Mouse (Mus musculus): Measurements from ENCODE around the gene Zbp1. TPM values are rescaled to one million over a fixed set of nuclear protein-coding genes. Genes with fewer than 3 reads are reported as not detected.

The Zbp1 gene
- polyA plus RNA-seq, 1 experiment from 2014 or later = not detected

DNA sequence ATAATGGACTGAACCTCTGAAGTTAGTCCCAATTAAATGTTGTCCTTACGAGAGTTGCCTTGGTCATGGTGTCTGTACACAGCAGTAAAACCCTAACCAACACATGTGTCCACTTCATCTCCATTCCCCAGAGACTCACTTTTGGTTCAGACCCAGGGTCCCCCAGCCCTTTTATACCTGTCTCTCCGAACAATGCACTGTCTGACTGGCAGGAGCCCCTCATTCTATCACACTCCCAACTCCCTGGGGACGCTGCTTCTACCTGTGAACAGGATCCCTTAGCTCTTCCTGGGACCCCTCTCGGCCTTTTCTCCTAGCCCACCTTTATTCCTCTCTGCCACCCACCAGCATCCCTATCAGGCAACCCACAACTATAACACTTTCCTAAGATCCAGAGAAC is 23.9 kb downstream of the Zbp1 start:
- DNase-seq (ENCODE audit: low spot score) (no peak), ATAC-seq (ENCODE audit: low FRiP score) (no peak)
- Histone ChIP-seq H3K36me3 (ENCODE audit: control insufficient read depth, insufficient read depth, low read length) (no peaks in the 10 kb centered on the region), H3K4me1 (replicated peaks; ENCODE audit: control insufficient read depth, insufficient read depth, low read length) (no peaks in the 10 kb centered on the region), H3K27me3 (ENCODE audit: control insufficient read depth, insufficient read depth, low read length) (no peaks in the 10 kb centered on the region), H3K9ac (ENCODE audit: low read depth, low read length) (no peak overlapping the region), H3K4me2 (replicated peaks; ENCODE audit: low read depth, low read length) (no peak overlapping the region), H3K27ac (ENCODE audit: low read depth, low read length) (no peak overlapping the region), H3K9me3 (ENCODE audit: control insufficient read depth, low read length) (no peaks in the 10 kb centered on the region), H3K4me3 (ENCODE audit: low read depth, low read length) (no peak overlapping the region)
- whole genome bisulfite sequencing = 92% methylated on average over 4 of the region's 4 CpGs

DNA sequence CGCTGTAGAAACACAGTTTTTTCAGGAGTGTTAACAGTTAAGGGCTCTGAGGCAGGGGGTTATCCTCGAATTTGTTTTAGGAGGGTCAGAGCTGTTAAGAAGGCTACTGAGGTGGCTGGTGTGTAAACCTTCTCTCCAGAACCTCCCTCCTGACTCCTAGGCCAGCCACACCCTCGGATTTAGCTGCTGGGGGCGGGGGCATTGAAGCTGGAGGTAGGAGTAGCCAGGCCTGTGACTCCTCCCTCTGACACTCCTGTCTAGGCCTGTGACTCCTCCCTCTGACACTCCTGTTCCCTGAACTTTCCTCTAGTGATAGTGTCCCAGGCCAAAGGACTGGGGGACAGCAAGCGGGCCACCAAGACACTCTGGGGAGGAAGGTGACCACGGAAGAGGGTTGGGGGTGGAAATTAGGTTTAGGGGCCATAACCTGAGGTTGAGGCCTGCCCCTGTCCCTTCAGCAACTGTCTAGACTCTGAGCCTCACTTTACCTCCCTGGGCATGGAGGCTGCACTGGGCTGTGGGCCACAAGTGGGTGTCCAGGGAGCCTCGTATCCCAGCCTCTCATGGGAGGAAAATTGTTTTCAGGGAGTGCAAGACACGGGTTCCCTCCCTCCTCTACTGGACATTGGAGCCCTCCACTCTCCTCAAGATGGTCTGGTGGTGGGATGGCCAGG is 31.4 kb downstream of the Zbp1 start:
- Histone ChIP-seq H3K27ac (ENCODE audit: low read depth, low read length) (no peak overlapping the region), H3K36me3 (ENCODE audit: control insufficient read depth, insufficient read depth, low read length) (no peaks in the 10 kb centered on the region), H3K9ac (ENCODE audit: low read depth, low read length) (no peak overlapping the region), H3K4me3 (ENCODE audit: low read depth, low read length) (no peak overlapping the region), H3K4me2 (replicated peaks; ENCODE audit: low read depth, low read length) (no peak overlapping the region), H3K9me3 (ENCODE audit: control insufficient read depth, low read length) (no peaks in the 10 kb centered on the region), H3K4me1 (replicated peaks; ENCODE audit: control insufficient read depth, insufficient read depth, low read length) (no peaks in the 10 kb centered on the region), H3K27me3 (ENCODE audit: control insufficient read depth, insufficient read depth, low read length) (no peaks in the 10 kb centered on the region)
- no peak for DNase-seq (ENCODE audit: low spot score)
- WGBS = 39% methylated on average over 8 of the region's 8 CpGs
- ATAC-seq (ENCODE audit: low FRiP score) = no peak

DNA sequence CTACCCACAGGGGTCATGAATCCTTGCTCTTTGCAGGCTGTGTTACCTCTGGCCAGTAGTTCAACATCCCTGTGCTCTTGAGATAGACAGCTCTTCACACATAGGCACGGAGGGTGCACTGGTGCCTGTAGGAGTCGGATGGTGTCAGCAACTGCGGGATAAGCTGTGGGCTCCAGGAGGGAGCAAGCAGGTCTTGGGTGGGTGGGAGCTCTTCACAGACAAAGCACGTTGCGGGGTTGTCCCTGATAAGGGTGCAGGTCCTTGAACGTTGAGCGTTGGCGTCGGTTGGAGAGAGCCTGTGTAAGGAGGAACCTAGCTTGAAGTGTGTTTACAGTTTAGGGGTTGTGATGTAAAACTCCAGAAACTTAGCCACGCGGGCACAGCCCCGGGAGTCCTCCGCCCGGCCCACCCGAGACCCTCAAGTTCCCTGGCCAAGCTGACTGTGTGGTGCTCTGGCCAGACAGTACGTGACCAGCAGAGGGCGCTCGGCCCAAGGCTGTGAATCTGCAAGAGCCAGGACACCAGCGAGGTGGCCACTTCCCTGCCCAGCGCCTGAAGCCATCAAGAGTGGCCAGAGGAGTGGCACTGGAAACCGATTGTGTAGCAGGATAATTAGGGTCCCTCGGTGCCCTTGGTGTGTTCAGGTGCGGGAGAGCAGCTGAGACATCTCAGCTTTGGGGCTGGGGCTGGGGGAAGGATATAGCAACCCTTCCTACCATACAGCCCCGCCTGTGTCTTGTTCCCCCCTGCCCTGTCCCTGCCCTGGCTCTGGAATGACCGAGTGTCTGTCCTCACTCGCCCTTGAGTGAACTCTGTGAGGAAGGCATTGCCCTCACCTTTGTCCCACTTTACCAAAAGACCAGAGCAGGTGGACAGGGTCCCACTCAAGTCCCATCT is 32.4 kb downstream of the Zbp1 start:
- ATAC-seq (ENCODE audit: low FRiP score) (peak; percentile 74), DNase-seq (ENCODE audit: low spot score) (peak; percentile 94)
- H3K4me2 ChIP-seq (replicated peaks; ENCODE audit: low read depth, low read length) = no peak overlapping the region
- H3K4me1 ChIP-seq (replicated peaks; ENCODE audit: control insufficient read depth, insufficient read depth, low read length) = no peaks in the 10 kb centered on the region
- H3K27ac ChIP-seq (ENCODE audit: low read depth, low read length) = no peak overlapping the region
- H3K4me3 ChIP-seq (ENCODE audit: low read depth, low read length) = no peak overlapping the region
- no peaks in the 10 kb centered on the region for H3K27me3 ChIP-seq (ENCODE audit: control insufficient read depth, insufficient read depth, low read length)
- WGBS = 35% methylated on average over 26 of the region's 26 CpGs
- H3K9ac ChIP-seq (ENCODE audit: low read depth, low read length) = no peak overlapping the region
- no peaks in the 10 kb centered on the region for H3K36me3 ChIP-seq (ENCODE audit: control insufficient read depth, insufficient read depth, low read length)
- H3K9me3 ChIP-seq (ENCODE audit: control insufficient read depth, low read length) = no peaks in the 10 kb centered on the region

DNA sequence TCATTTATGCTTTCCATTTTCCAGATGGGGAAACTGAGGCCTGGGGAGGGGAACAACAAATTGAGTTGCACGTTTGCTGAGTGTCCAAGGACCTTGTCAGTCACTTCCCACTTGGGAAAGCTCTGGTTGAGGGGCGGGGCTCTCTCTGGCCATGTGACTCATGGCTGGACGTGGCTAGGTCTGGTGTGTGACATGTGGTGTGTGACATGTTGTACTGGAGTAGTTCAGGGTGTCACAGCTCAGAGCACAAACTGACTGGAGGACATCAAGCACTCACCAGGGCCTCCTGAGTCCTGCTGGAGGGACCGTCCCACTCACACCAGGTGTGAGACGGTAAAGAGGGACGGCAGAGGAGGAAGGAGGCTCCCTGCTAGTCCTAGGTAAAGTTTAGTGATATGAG is 33.4 kb downstream of the Zbp1 start:
- no peaks in the 10 kb centered on the region for H3K9me3 ChIP-seq (ENCODE audit: control insufficient read depth, low read length)
- no peak overlapping the region for H3K4me2 ChIP-seq (replicated peaks; ENCODE audit: low read depth, low read length)
- 73% methylated on average over 6 of the region's 6 CpGs for WGBS
- H3K4me3 ChIP-seq (ENCODE audit: low read depth, low read length) = no peak overlapping the region
- no peak overlapping the region for H3K27ac ChIP-seq (ENCODE audit: low read depth, low read length)
- H3K4me1 ChIP-seq (replicated peaks; ENCODE audit: control insufficient read depth, insufficient read depth, low read length) = no peaks in the 10 kb centered on the region
- ATAC-seq (ENCODE audit: low FRiP score) (no peak), DNase-seq (ENCODE audit: low spot score) (no peak)
- H3K27me3 ChIP-seq (ENCODE audit: control insufficient read depth, insufficient read depth, low read length) = no peaks in the 10 kb centered on the region
- H3K36me3 ChIP-seq (ENCODE audit: control insufficient read depth, insufficient read depth, low read length) = no peaks in the 10 kb centered on the region
- H3K9ac ChIP-seq (ENCODE audit: low read depth, low read length) = no peak overlapping the region

DNA sequence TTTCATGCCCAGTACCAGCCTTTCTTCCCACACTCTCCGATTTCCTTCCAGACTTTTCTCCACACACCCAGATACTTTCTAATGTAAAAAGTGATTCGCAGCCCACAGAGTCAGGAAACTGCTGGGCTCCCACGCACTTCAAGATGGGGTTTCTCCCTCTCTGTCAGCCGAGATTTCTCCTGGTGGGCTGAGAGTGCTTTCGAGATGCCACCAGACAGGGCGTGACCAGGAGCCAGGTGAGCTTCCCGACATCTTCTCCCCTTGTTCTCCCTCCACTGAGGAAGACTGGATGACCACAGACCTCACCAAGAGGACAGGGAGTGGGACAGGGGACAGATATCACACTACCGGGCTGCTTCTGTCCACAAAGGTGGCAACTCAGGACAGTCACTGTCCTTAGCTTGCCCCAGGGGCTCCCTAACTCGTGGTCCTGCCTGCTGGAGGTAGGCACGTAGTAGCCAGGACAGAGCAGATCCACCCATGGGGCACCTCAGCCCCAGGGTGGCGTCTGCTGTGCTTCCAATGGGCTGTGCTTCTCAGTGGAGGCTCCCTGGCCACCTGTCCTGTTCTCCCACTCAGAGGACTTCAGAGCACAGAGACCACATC is 34.1 kb downstream of the Zbp1 start:
- Histone ChIP-seq H3K9me3 (ENCODE audit: control insufficient read depth, low read length) (no peaks in the 10 kb centered on the region), H3K4me2 (replicated peaks; ENCODE audit: low read depth, low read length) (no peak overlapping the region), H3K4me3 (ENCODE audit: low read depth, low read length) (no peak overlapping the region), H3K27me3 (ENCODE audit: control insufficient read depth, insufficient read depth, low read length) (no peaks in the 10 kb centered on the region), H3K36me3 (ENCODE audit: control insufficient read depth, insufficient read depth, low read length) (no peaks in the 10 kb centered on the region), H3K4me1 (replicated peaks; ENCODE audit: control insufficient read depth, insufficient read depth, low read length) (no peaks in the 10 kb centered on the region), H3K27ac (ENCODE audit: low read depth, low read length) (no peak overlapping the region), H3K9ac (ENCODE audit: low read depth, low read length) (no peak overlapping the region)
- no peak for ATAC-seq (ENCODE audit: low FRiP score)
- WGBS = 64% methylated on average over 11 of the region's 11 CpGs
- DNase-seq (ENCODE audit: low spot score) = no peak

DNA sequence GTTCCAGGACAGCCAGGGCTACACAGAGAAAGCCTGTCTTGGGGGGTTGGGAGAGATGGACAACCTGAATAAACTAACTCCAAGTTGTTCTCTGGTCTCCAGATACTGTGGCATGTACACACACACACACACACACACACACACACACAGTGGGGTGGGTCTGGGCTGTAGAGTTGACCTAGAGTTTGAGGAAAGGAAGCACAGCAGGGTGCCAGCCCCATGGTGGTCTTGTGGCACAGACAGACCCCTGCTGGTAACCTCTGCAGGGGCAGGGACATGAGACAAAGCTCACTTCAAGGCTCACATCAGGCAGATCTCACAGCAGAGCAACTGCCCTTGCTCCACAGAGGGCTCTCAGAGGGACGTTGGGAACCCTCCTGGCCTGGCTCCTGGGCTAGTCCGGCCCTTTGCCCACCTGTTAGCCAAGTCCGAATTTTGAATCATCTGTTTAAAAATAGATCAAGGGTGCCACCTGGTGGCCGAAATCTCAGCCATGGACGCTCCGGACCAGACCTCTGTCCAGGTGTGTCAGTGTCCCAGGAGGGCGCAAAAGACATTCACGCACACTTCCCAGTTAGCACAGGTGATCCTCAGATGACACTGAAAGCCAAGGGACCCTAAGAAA is 34.8 kb downstream of the Zbp1 start:
- no peak overlapping the region for H3K4me3 ChIP-seq (ENCODE audit: low read depth, low read length)
- no peak overlapping the region for H3K27ac ChIP-seq (ENCODE audit: low read depth, low read length)
- H3K9me3 ChIP-seq (ENCODE audit: control insufficient read depth, low read length) = no peaks in the 10 kb centered on the region
- H3K9ac ChIP-seq (ENCODE audit: low read depth, low read length) = no peak overlapping the region
- no peaks in the 10 kb centered on the region for H3K27me3 ChIP-seq (ENCODE audit: control insufficient read depth, insufficient read depth, low read length)
- peak; percentile 24; the same call in 1 of the 2 replicates for ATAC-seq (ENCODE audit: low FRiP score)
- DNase-seq (ENCODE audit: low spot score) = peak; percentile 82
- H3K4me1 ChIP-seq (replicated peaks; ENCODE audit: control insufficient read depth, insufficient read depth, low read length) = no peaks in the 10 kb centered on the region
- WGBS = 10% methylated on average over 8 of the region's 8 CpGs
- H3K4me2 ChIP-seq (replicated peaks; ENCODE audit: low read depth, low read length) = no peak overlapping the region
- H3K36me3 ChIP-seq (ENCODE audit: control insufficient read depth, insufficient read depth, low read length) = no peaks in the 10 kb centered on the region

DNA sequence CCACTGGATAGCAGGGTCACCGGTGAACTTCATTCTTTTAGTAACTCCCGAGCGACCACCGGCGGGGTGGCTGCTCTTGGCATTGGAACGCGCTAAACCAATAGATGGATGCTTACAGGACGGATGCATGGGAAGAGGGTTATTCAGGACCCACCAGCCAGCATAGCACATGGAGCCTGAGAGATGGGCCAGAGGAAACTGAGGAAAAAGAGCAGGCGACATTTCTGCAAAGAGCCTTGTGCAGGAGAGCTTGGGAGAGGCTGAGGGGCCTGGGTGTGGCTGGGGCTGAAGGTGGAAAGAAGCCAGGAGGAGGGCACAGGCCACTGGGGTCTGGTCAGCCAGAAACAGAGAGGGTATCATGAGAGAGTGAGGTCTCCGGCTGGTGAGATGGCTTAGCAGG is 35.4 kb downstream of the Zbp1 start:
- Histone ChIP-seq H3K27ac (ENCODE audit: low read depth, low read length) (no peak overlapping the region), H3K4me1 (replicated peaks; ENCODE audit: control insufficient read depth, insufficient read depth, low read length) (no peaks in the 10 kb centered on the region), H3K27me3 (ENCODE audit: control insufficient read depth, insufficient read depth, low read length) (no peaks in the 10 kb centered on the region), H3K9me3 (ENCODE audit: control insufficient read depth, low read length) (no peaks in the 10 kb centered on the region), H3K4me3 (ENCODE audit: low read depth, low read length) (no peak overlapping the region), H3K9ac (ENCODE audit: low read depth, low read length) (no peak overlapping the region), H3K36me3 (ENCODE audit: control insufficient read depth, insufficient read depth, low read length) (no peaks in the 10 kb centered on the region), H3K4me2 (replicated peaks; ENCODE audit: low read depth, low read length) (no peak overlapping the region)
- no peak for ATAC-seq (ENCODE audit: low FRiP score)
- WGBS = 91% methylated on average over 10 of the region's 10 CpGs
- DNase-seq (ENCODE audit: low spot score) = no peak

DNA sequence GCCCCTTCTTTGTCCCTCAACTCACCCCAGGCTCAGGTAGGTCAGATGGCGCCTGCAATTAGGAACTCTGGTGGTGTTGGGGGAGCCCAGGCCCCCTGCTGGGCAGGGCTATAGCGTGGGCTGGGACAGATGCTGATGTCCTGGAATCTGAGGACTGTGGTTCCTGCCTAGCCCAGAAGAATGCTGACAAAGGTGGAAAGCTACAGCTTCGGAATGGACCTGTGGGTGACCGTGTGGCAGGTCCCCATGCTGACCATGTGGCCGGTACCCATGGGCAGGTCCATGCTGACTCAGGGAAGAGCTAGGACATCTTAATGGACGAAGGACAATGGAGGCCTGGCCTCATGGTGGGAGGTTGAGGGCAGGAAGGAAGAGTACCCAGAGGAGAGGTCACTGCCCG is 35.9 kb downstream of the Zbp1 start:
- Histone ChIP-seq H3K4me2 (replicated peaks; ENCODE audit: low read depth, low read length) (no peak overlapping the region), H3K4me1 (replicated peaks; ENCODE audit: control insufficient read depth, insufficient read depth, low read length) (no peaks in the 10 kb centered on the region), H3K27ac (ENCODE audit: low read depth, low read length) (no peak overlapping the region), H3K9me3 (ENCODE audit: control insufficient read depth, low read length) (no peaks in the 10 kb centered on the region), H3K9ac (ENCODE audit: low read depth, low read length) (no peak overlapping the region), H3K27me3 (ENCODE audit: control insufficient read depth, insufficient read depth, low read length) (no peaks in the 10 kb centered on the region), H3K4me3 (ENCODE audit: low read depth, low read length) (no peak overlapping the region), H3K36me3 (ENCODE audit: control insufficient read depth, insufficient read depth, low read length) (no peaks in the 10 kb centered on the region)
- no peak for ATAC-seq (ENCODE audit: low FRiP score)
- 74% methylated on average over 7 of the region's 7 CpGs for WGBS
- DNase-seq (ENCODE audit: low spot score) = no peak
